Mouse (Mus musculus) midbrain, embryonic 10.5 days (tissue): ENCODE measurements around the gene Ddias. TPM values are rescaled to one million over a fixed set of nuclear protein-coding genes. Genes with fewer than 3 reads are reported as not detected.
A peak's percentile ranks its signal among the peaks of the same experiment; 100 is the strongest.

ENCODE experiments used
- DNase-seq: peaks from one replicate; pipeline ENCODE4 v3.0.0-alpha.2; 2017; ENCODE audit warnings: low spot score
- H3K27ac ChIP-seq: fragments of 300-500 bp; sonication (generic); replicated peaks from 2 replicates; pipeline ENCODE4 v1.5.1; 2016; ENCODE audit warnings: mild to moderate bottlenecking
- H3K27me3 ChIP-seq: fragments of 300-500 bp; sonication (generic); 2 replicates; pipeline ENCODE4 v1.6.1; 2016; ENCODE audit warnings: low read depth, mild to moderate bottlenecking; ENCODE audit not compliant: poor library complexity, severe bottlenecking
- H3K36me3 ChIP-seq: fragments of 300-500 bp; sonication (generic); 2 replicates; pipeline ENCODE4 v1.6.1; 2016; ENCODE audit warnings: mild to moderate bottlenecking, moderate library complexity
- H3K4me1 ChIP-seq: fragments of 300-500 bp; sonication (generic); 2 replicates; pipeline ENCODE4 v1.6.1; 2016
- H3K4me3 ChIP-seq: fragments of 300-500 bp; sonication (generic); 2 replicates; pipeline ENCODE4 v1.5.1; 2016; ENCODE audit warnings: mild to moderate bottlenecking, moderate library complexity
- H3K9me3 ChIP-seq: fragments of 300-500 bp; sonication (generic); replicated peaks from 2 replicates; pipeline ENCODE4 v1.6.1; 2016; ENCODE audit warnings: mild to moderate bottlenecking
- WGBS: fragments of 180-500 bp; shearing (Covaris S2); methylation state at CpG from one replicate; pipeline ENCODE4 v1.1.7; 2016; 5-methylcytosine and 5-hydroxymethylcytosine counted together
- polyA plus RNA-seq: library from polyadenylated mRNA; unstranded; fragments of >200 nt; fragmentation: Nextera tagmentation; extraction: Ambion mirVana; gene quantifications from 2 replicates; pipeline ENCODE4 v1.2.1, GENCODE M21; 2016

Gene Ddias
- polyA plus RNA-seq, 1 experiment from 2014 or later = 26.3 TPM

DNA sequence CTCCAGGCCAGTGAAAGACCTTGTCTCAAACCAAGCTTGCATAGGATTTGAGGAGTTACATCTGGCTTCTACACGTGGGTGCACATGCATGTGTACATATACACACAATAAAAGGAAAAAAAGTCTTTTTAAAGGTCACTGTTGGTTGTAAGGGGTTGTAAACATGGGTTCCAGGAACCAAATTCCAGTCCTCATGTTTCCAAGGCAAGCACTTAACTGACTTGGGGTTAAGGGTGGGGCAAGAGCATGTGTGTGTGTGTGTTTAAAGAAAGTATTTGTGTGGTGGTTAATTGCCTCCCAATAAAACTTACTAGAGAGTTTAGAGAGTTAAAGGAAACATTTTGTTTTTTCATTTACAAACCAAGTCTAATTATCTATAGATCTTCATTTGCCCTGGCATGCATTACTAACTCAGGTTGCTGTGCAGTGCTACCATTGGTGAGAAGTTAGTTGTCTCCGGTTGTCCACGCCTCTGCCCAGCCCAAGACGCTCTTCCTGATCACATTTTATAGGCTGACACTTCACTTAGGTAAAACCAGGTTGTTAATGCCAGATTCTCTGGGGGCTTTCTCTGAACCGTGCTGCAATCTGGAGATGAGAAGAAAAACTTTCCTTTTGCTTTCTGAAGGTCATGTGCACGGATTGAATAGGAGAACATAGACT lies 11.1 kb upstream of the Ddias start:
- DNase-seq = no peak
- Histone ChIP-seq H3K27me3 (no peaks in the 10 kb centered on the region), H3K9me3 (no peaks in the 10 kb centered on the region), H3K4me1 (peaks cover 7% of the 10 kb centered on the region; the same call in 1 of the 2 replicates), H3K4me3 (no peak overlapping the region), H3K36me3 (peaks cover 8% of the 10 kb centered on the region), H3K27ac (no peak overlapping the region)
- WGBS = 90% methylated on average over 6 of the region's 6 CpGs

DNA sequence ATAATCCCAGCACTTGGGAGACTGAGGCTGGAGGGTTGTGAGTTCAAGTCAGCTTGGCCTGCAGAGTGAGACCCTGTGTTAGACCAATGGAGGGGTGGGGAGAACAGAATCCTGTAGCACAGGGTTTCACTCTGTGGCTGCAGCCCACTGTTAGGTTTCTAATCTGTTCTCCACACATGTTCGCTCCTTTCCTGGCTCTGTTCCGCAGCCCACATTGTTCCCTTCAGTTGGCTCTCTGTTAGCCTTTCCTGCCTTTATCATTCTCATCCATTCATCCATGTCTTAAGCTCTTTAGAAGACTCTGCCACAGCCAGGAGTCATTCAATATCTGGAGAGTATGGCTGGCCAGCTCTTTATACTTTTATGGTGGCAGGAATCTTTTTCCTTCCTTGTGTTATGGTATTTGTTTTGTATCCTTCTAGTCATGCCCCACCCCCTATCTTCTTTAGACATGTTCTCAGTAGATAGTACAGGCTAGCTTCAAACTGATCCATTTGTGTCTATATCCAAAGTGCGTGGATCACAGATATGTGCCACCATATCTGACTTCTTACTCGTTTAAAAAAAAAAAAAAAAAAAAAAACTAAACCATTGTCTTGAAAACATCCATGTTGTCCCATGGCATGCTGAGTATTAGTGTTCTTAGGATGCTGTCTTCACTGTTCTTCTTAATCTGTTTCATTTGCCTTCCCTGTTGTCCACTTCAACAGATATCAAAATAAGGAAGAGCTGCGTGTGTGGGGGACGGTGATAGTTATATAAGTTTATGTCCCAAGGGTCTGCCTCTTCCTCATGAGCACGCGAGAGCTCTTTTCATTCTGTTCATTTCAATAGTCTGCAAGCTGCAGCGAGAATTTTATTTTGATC lies 10.0 kb upstream of the Ddias start:
- DNase-seq = no peak
- Histone ChIP-seq H3K27me3 (no peaks in the 10 kb centered on the region), H3K27ac (0 out of 2 replicates have a peak overlapping the region, but pooled peaks have one; percentile 6), H3K36me3 (peaks cover 14% of the 10 kb centered on the region), H3K9me3 (no peaks in the 10 kb centered on the region), H3K4me1 (peaks cover 5% of the 10 kb centered on the region; the same call in 1 of the 2 replicates), H3K4me3 (no peak overlapping the region)
- 84% methylated on average over 9 of the region's 9 CpGs for WGBS

DNA sequence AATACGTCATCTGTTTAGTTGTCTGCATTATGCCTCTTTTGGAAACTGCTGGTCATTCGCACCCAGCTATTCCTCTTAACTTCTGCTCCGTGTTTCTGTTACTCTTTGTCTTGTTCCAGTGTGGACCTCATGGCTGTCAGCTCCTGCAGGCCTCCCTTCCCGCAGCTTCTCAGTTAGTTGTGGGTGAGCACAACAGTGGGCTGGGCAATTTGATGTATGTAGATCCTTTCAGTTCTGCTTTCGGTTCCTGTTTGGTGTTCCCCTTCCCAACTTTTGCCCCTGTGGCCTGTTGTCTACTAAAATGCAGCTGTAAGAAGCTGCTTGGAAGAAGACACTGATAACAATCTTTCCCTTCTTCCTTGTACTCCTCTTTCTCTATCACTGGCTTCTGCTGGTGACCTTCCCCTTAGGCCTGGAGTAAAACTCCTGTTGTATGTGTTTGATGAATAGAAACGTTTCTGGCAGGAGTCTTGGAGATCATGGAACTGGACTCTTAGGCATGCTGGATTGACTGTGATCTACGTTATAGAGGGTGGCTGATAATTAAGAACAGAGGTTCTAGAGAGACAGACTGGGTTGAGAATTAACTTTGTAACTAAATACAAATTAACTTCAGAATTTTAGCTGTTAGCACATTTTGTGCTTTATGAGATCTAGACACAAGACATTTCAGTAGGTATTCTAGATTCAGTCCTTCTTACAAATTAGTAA lies 4.7 kb upstream of the Ddias start:
- H3K27me3 ChIP-seq = no peaks in the 10 kb centered on the region
- no peak overlapping the region for H3K4me3 ChIP-seq
- peaks cover 23% of the 10 kb centered on the region for H3K4me1 ChIP-seq
- no peak overlapping the region for H3K27ac ChIP-seq
- no peak for DNase-seq
- H3K36me3 ChIP-seq = peaks cover 6% of the 10 kb centered on the region; the same call in 1 of the 2 replicates
- 89% methylated on average over 7 of the region's 7 CpGs for WGBS
- no peaks in the 10 kb centered on the region for H3K9me3 ChIP-seq

DNA sequence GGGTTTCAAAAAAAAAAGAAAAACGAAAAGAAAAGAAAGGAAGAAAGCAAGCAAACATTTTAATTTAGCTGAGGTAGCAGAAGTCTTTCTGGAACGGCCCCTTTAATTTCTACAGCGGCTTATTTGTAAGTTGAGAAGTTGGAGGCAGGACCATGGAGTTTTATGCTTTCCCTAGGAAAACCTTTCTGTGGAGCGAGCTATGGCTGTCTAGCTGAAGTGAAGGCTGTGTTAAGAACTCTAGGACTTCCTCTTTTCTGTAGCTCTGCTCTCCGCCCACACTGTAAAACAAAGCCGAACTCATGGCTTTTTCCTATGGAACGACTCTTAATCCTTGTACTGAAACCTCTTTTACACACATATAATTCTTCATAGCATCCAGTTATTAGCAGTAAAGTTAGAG lies 2.5 kb upstream of the Ddias start:
- peaks cover 31% of the 10 kb centered on the region for H3K4me1 ChIP-seq
- no peak overlapping the region for H3K27ac ChIP-seq
- H3K9me3 ChIP-seq = no peaks in the 10 kb centered on the region
- WGBS = 61% methylated on average over 7 of the region's 7 CpGs
- peaks cover 12% of the 10 kb centered on the region; the same call in 1 of the 2 replicates for H3K36me3 ChIP-seq
- no peaks in the 10 kb centered on the region for H3K27me3 ChIP-seq
- H3K4me3 ChIP-seq = peak overlapping the region; percentile 72
- no peak for DNase-seq

DNA sequence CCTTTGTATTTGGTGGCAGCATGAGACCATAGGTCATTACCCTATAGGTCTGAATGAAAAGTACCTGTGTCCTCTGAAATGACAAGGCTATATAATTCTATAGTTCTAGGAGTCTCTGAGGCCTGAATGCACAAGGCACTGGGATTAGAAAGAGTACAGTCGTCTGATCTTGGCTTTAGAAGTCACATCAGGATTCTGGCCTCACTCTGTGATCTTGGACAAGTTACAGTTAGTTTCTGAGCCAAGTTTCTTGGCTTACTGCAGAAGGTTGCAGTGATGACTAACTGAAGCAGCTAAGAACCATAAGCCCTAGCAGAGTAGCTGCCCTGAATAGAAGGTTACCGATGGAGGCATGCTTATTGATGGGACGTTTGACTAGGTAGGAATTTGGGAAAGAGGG lies 2.0 kb upstream of the Ddias start:
- Histone ChIP-seq H3K4me1 (peaks cover 31% of the 10 kb centered on the region), H3K9me3 (no peaks in the 10 kb centered on the region), H3K4me3 (peak overlapping the region; percentile 72), H3K27ac (peak overlapping the region; percentile 98), H3K27me3 (no peaks in the 10 kb centered on the region), H3K36me3 (peaks cover 12% of the 10 kb centered on the region; the same call in 1 of the 2 replicates)
- DNase-seq = no peak
- 56% methylated on average over 3 of the region's 3 CpGs for WGBS

DNA sequence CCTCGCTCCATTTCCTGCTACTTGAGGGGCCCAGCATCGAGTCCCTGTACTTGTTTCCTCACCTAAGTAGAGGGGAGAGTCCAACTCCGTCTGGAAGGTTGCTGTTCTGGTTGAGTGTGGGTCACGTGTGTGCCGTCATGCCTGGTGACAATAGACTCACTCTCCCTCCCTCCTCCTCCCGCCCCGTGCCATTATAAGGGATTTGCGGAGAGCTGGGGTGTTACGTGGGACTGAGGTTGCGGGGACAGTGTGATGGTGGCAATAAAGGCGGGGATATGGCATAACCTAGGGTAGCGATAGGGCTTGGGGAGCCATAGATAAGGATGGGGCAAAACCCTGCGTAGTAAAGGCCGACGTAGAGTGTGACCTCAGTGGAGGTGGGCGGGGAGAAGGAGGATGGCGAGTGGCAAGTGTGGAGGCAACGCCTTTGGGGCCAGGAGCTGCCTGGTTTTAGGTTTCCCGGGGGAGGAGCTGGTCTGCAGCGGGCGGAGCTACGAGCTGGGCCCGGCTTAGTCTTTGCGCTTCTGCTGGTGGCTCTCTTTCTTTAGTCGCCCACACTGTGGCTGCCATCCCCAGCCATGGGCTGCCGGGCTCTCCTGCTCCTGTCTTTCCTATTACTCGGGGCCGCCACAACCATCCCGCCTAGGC lies 838 bp upstream of the Ddias start:
- WGBS = under 1% methylated on average over 29 of the region's 29 CpGs
- peaks cover 12% of the 10 kb centered on the region; the same call in 1 of the 2 replicates for H3K36me3 ChIP-seq

DNA sequence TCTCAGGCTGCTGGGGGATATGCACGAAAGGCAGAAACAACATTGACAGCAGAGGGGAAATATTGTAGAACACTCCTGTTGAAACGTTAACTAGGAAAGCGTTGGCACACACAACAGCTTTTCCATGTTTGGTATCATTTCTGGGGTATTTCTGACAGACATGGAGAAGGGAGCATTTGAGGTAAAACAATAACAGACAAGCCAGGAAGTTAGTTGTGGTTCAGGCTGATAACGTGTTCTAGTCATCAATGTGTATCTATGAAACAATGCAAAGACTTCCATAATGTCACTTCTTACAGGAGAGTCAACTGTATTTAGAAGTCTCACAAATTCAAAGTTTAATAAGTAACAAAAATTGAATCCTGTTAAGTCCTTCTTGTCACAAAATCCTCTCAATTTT lies 2.5 kb downstream of the Ddias start:
- H3K27ac ChIP-seq = no peak overlapping the region
- 92% methylated on average over 4 of the region's 4 CpGs for WGBS

More for the DNA sequence above, 838 bp upstream of the Ddias start:
- Histone ChIP-seq H3K4me1 (peaks cover 31% of the 10 kb centered on the region), H3K27me3 (no peaks in the 10 kb centered on the region), H3K4me3 (peak overlapping the region; percentile 72), H3K9me3 (no peaks in the 10 kb centered on the region), H3K27ac (peak overlapping the region; percentile 98)
- DNase-seq = peak; percentile 92

DNA sequence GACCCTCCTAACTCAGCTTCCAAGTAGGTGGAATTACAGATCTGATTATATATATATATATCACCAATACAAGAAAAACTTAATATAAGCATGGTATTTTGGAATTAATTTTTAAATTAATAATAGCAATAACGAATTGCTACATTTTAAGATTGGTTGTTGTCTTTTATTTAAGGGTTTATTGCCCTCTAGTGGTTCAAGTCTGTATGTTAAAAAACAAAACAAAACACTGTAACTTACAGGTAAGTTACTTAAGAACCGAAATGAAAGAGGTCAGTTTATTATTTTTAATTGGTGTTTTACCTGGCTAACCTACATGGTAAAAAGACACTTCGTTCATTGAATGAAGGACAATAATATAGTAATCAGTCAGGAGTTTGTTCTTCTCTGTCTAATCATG lies 3.9 kb downstream of the Ddias start:
- Histone ChIP-seq H3K36me3 (peaks cover 30% of the 10 kb centered on the region), H3K27me3 (no peaks in the 10 kb centered on the region), H3K27ac (no peak overlapping the region), H3K9me3 (no peaks in the 10 kb centered on the region), H3K4me1 (peaks cover 13% of the 10 kb centered on the region), H3K4me3 (no peak overlapping the region)
- no peak for DNase-seq
- 84% methylated on average over 3 of the region's 3 CpGs for WGBS

More for the DNA sequence above, 2.5 kb downstream of the Ddias start:
- no peak overlapping the region for H3K4me3 ChIP-seq
- H3K4me1 ChIP-seq = peaks cover 25% of the 10 kb centered on the region
- no peaks in the 10 kb centered on the region for H3K9me3 ChIP-seq
- peaks cover 20% of the 10 kb centered on the region; the same call in 1 of the 2 replicates for H3K36me3 ChIP-seq
- DNase-seq = no peak
- no peaks in the 10 kb centered on the region for H3K27me3 ChIP-seq

DNA sequence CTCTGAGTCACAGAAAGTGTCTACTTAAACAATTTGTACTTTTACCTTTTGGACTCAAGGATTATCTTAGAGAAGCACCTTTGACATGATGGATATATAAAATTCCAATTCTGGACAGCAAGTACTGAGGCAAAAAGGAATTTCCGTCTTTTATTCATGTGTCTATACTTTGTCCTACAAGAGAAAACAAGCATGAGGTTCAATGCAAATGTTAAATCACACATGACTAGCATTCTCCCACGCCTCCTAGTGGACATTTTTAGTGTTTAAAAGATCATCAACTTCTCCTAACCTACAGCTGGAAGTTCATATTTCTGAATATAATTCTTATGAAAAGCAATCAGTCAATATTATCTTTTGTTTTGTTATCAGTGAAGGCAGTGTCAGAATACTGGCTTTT lies 7.5 kb downstream of the Ddias start:
- Histone ChIP-seq H3K4me1 (no peaks in the 10 kb centered on the region), H3K4me3 (no peak overlapping the region), H3K9me3 (no peaks in the 10 kb centered on the region), H3K27me3 (no peaks in the 10 kb centered on the region), H3K36me3 (peaks cover 39% of the 10 kb centered on the region), H3K27ac (no peak overlapping the region)
- 48% methylated on average over 2 of the region's 2 CpGs for WGBS
- DNase-seq = no peak

DNA sequence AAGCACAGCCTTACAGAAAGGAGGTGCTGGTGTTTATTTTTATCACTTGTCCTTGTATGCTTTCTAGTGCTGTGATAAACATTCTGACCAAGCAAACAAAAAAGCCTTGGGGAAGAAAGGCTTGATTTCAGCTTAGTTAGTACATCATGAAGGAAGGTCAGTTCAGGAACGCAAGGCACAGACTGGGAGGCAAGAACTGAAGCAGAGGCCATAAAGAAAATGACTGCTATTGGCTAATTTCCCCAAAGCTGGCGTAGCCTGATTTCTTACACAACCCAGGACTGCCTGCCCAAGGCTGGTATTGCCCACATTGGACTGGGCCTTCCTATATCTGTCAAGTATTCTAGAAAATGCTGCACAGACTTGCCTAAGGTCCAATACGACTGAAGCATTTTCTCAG lies 25.8 kb downstream of the Ddias start:
- H3K4me3 ChIP-seq = no peak overlapping the region
- 90% methylated on average over 3 of the region's 3 CpGs for WGBS
- H3K27me3 ChIP-seq = no peaks in the 10 kb centered on the region
- no peaks in the 10 kb centered on the region for H3K9me3 ChIP-seq
- no peaks in the 10 kb centered on the region for H3K4me1 ChIP-seq
- H3K27ac ChIP-seq = no peak overlapping the region
- no peak for DNase-seq
- no peaks in the 10 kb centered on the region for H3K36me3 ChIP-seq

DNA sequence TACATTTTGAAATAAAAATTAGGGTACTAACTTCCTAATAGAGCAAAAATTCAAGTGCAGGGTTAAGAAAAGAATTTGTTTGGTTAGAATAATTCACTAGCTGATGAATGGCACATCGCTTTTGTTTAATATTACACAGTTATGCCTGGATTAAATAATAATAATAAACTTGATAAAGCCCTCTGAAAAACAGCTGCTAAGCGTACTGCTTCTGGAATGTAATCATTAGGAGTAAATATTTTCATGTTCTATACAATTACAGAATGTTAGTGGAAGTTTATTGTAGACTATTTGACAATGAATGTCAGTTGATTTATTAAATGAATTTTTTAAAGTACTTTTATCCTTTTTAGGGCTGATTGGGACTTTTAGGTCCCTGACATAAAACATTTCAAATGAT lies 31.8 kb downstream of the Ddias start:
- 86% methylated on average over 2 of the region's 2 CpGs for WGBS
- Histone ChIP-seq H3K36me3 (no peaks in the 10 kb centered on the region), H3K27ac (no peak overlapping the region), H3K27me3 (no peaks in the 10 kb centered on the region), H3K9me3 (no peaks in the 10 kb centered on the region), H3K4me3 (no peak overlapping the region), H3K4me1 (no peaks in the 10 kb centered on the region)
- DNase-seq = no peak

DNA sequence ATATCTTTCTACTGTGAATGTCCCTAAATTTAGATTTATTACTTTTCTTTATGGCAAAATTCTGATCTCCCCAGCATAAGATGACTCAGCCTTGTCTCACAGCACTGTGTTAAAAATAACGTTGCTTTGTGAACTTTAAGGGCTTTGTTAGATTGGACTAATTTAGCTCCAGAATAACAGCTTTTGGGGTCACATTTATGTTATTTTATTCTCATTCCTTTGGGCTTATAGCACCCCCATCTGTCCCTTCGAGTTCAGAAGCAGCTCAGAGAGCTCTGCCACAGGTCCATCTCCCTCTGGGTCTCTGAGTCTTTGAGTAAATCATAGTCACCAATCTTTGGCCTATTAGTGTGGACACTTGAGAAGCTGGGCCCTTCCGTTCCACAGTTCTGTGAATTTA lies 36.1 kb downstream of the Ddias start:
- Histone ChIP-seq H3K4me3 (no peak overlapping the region), H3K27ac (no peak overlapping the region), H3K36me3 (0 out of 2 replicates have a peak, but pooled peaks cover 7% of the 10 kb centered on the region), H3K27me3 (no peaks in the 10 kb centered on the region), H3K9me3 (no peaks in the 10 kb centered on the region), H3K4me1 (no peaks in the 10 kb centered on the region)
- DNase-seq = no peak
- WGBS = 78% methylated on average over 3 of the region's 3 CpGs
